Mouse (Mus musculus) midbrain, embryonic 16.5 days (tissue): ENCODE measurements around the gene Pin1rt1. TPM values are rescaled to one million over a fixed set of nuclear protein-coding genes. Genes with fewer than 3 reads are reported as not detected.

Source experiments
- ATAC-seq: fragments of 200-750 bp; cut with Nextera tagmentation; 2 replicates; pipeline ENCODE4 v1.8.0; 2017; ENCODE audit warnings: moderate TSS enrichment
- H3K27ac ChIP-seq: fragments of 300-500 bp; sonication (generic); 2 replicates; pipeline ENCODE4 v1.5.1; 2014; ENCODE audit warnings: mild to moderate bottlenecking, low read length, mixed read lengths
- H3K27me3 ChIP-seq: fragments of 300-500 bp; sonication (generic); 2 replicates; pipeline ENCODE4 v1.6.1; 2014; ENCODE audit warnings: low read depth, low read length, mixed read lengths; ENCODE audit not compliant: control insufficient read depth, insufficient read depth
- H3K36me3 ChIP-seq: fragments of 300-500 bp; sonication (generic); 2 replicates; pipeline ENCODE4 v1.6.1; 2014; ENCODE audit warnings: mild to moderate bottlenecking, low read length, moderate library complexity, mixed read lengths; ENCODE audit not compliant: control insufficient read depth, insufficient read depth
- H3K4me1 ChIP-seq: fragments of 300-500 bp; sonication (generic); 2 replicates; pipeline ENCODE4 v1.6.1; 2014; ENCODE audit warnings: mild to moderate bottlenecking, low read length, mixed read lengths; ENCODE audit not compliant: control insufficient read depth, insufficient read depth
- H3K4me2 ChIP-seq: fragments of 300-500 bp; sonication (generic); 2 replicates; pipeline ENCODE4 v1.6.1; 2014; ENCODE audit warnings: mild to moderate bottlenecking, low read length, mixed read lengths
- H3K4me3 ChIP-seq: fragments of 300-500 bp; sonication (generic); 2 replicates; pipeline ENCODE4 v1.5.1; 2014; ENCODE audit warnings: low read depth, mild to moderate bottlenecking, low read length, moderate library complexity, mixed read lengths
- H3K9ac ChIP-seq: fragments of 300-500 bp; sonication (generic); 2 replicates; pipeline ENCODE4 v1.6.1; 2014; ENCODE audit warnings: low read depth, low read length, mixed read lengths
- H3K9me3 ChIP-seq: fragments of 300-500 bp; sonication (generic); replicated peaks from 2 replicates; pipeline ENCODE4 v1.6.1; 2014; ENCODE audit warnings: mild to moderate bottlenecking, low read length, mixed read lengths; ENCODE audit not compliant: control insufficient read depth, poor library complexity, severe bottlenecking
- WGBS: fragments of 180-500 bp; shearing (Covaris S2); extraction: QIAGEN DNeasy Blood & Tissue Kit; methylation state at CpG from one replicate; pipeline ENCODE4 v1.1.7; 2014; 5-methylcytosine and 5-hydroxymethylcytosine counted together
- polyA plus RNA-seq: library from polyadenylated mRNA; unstranded; fragments of >200 nt; fragmentation: Nextera tagmentation; extraction: Ambion mirVana; gene quantifications from 2 replicates; pipeline ENCODE4 v1.2.1, GENCODE M21; 2015

Gene Pin1rt1
- polyA plus RNA-seq = 0.15 TPM in 1 of 2 replicates, not detected in the other

DNA sequence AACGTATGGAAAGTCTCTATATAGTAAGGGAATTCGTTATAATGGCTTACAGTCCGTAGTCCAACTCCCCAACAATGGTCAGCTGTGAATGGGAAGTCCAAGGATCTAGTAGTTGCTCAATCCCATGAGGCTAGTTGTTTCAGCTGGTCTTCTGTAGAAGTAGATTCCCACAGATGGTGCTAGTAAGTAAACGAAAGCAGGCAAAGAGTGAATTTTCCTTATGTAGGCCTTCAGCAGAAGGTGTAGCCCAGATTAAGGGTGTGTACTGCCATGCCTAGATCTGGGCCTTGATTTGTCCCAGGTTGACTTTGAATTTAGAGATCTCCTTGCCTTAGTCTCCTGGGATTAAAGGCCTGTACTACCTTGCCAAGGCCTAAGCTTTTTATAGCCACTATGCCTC, at the start of gene Pin1rt1:
Gene Pin1rt1 (minus strand): TSS at position 101 of the 400 bp plus-strand sequence.
- Histone ChIP-seq H3K27me3 (no peaks in the 10 kb centered on the region), H3K27ac (no peak within 1 kb of the TSS), H3K9me3 (no peaks in the 10 kb centered on the region), H3K4me2 (no peak within 1 kb of the TSS), H3K9ac (no peak within 1 kb of the TSS), H3K36me3 (no peaks in the 10 kb centered on the region), H3K4me3 (no peak within 1 kb of the TSS), H3K4me1 (no peaks in the 10 kb centered on the region; the same call in 1 of the 2 replicates)
- WGBS = 90% methylated on average over 4 of the region's 4 CpGs
- no peak for ATAC-seq

- 95% methylated on average over 4 of the region's 4 CpGs for WGBS
- Histone ChIP-seq H3K9ac (no peak overlapping the region), H3K36me3 (peaks cover 2% of the 10 kb centered on the region; the same call in 1 of the 2 replicates), H3K27ac (no peak overlapping the region), H3K4me3 (no peak overlapping the region), H3K9me3 (no peaks in the 10 kb centered on the region), H3K4me2 (no peak overlapping the region), H3K4me1 (no peaks in the 10 kb centered on the region), H3K27me3 (no peaks in the 10 kb centered on the region)
- no peak for ATAC-seq
These were observed 47.8 kb upstream of the Pin1rt1 start for GRCm38 (mm10) chr2:104764018-104764417.

DNA sequence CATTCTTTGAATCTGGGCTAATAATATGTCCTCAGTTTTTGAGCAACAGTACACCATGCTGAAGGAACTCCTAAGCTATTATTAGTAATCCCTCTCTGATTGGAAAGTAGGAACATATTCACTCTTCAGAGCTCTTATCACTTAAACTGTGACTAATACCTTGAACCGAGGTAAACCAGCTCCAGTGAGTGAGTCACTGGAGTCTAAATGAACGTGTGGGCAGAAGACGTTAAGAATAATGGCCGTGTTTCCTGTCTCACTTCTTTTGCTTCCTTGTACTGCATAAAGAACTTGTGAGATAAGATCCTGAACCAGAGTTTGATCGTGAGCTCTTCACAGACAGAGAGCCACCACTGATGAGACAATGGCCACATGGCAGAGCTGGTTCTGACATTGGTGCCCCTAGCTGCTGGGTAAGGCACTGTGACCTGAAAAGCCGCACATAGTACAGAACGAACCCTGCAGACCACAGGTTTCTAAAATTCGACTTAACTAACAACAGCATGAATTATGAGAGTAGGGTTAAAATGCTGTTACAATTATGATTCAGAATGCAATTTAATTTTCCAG, 47.0 kb upstream of the Pin1rt1 start:
- 89% methylated on average over 8 of the region's 8 CpGs for WGBS
- H3K9me3 ChIP-seq = no peaks in the 10 kb centered on the region
- no peak for ATAC-seq
- peaks cover 2% of the 10 kb centered on the region; the same call in 1 of the 2 replicates for H3K36me3 ChIP-seq
- no peaks in the 10 kb centered on the region for H3K27me3 ChIP-seq
- H3K9ac ChIP-seq = no peak overlapping the region
- H3K4me1 ChIP-seq = no peaks in the 10 kb centered on the region
- no peak overlapping the region for H3K27ac ChIP-seq
- no peak overlapping the region for H3K4me3 ChIP-seq
- no peak overlapping the region for H3K4me2 ChIP-seq

DNA sequence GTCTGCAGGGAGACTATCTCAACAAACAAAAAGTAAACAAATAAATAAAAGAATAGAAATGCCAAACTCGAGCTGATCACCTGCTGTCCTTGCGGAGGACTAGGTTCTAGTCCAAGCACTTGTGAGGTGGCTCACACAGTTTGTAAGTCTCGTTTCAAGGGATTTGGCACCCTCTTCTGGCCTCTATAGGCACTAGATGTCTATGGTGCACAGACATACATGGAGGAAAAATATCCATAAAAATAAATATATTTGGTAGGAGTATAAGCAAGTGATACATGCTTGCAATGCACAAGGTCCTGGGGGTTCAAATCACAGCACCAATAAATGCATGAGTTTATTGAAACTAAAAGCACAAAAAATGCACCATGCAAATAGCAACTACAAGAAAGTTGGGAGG, 34.4 kb upstream of the Pin1rt1 start:
- no peak for ATAC-seq

DNA sequence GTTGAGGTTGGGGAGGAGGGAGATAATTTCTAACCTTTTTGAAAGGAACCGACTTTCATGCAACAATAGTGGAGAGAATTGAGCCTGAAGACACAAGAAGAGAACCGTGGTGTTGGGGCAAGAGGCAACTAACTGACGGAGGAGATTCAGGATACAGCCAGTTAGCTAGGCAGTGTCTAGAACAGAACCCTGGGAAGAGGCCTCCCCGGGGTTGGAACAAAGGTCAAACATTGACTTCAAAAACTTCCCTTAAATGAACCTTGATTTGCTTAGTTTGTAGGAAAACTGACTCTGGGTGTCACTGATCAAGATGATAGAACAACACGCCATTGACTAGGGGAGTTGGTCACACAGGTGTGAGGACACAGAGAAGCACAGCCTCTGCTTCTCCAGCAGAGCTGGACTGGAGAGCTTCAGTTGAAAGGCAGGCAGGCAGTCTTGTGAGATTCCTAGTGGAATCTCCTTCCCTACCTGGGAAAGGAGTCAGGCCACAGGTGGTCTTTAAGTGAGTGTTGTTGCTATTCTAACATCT, 32.5 kb upstream of the Pin1rt1 start:
- no peaks in the 10 kb centered on the region for H3K27me3 ChIP-seq
- no peaks in the 10 kb centered on the region for H3K9me3 ChIP-seq
- ATAC-seq = no peak
- H3K4me3 ChIP-seq = no peak overlapping the region
- no peaks in the 10 kb centered on the region for H3K4me1 ChIP-seq
- H3K36me3 ChIP-seq = no peaks in the 10 kb centered on the region; the same call in none of the 2 replicates
- 85% methylated on average over 5 of the region's 5 CpGs for WGBS
- H3K27ac ChIP-seq = no peak overlapping the region
- no peak overlapping the region for H3K4me2 ChIP-seq
- no peak overlapping the region for H3K9ac ChIP-seq

More for the DNA sequence above, 34.4 kb upstream of the Pin1rt1 start:
- Histone ChIP-seq H3K9ac (no peak overlapping the region), H3K9me3 (no peaks in the 10 kb centered on the region), H3K4me1 (no peaks in the 10 kb centered on the region), H3K27me3 (no peaks in the 10 kb centered on the region), H3K4me3 (no peak overlapping the region), H3K36me3 (no peaks in the 10 kb centered on the region; the same call in none of the 2 replicates), H3K4me2 (no peak overlapping the region), H3K27ac (no peak overlapping the region)
- 69% methylated on average over 3 of the region's 3 CpGs for WGBS

- H3K9ac ChIP-seq = no peak overlapping the region
- WGBS = 63% methylated on average over 8 of the region's 8 CpGs
These were observed 30.1 kb upstream of the Pin1rt1 start for GRCm38 (mm10) chr2:104746251-104746650.

GRCm38 (mm10) chr2:104743971-104744370, 27.8 kb upstream of the Pin1rt1 start:
- Histone ChIP-seq H3K4me1 (peaks cover 5% of the 10 kb centered on the region), H3K27ac (no peak overlapping the region), H3K36me3 (no peaks in the 10 kb centered on the region), H3K4me2 (no peak overlapping the region), H3K27me3 (peaks cover 12% of the 10 kb centered on the region; the same call in 1 of the 2 replicates), H3K9ac (no peak overlapping the region), H3K9me3 (no peaks in the 10 kb centered on the region), H3K4me3 (no peak overlapping the region)
- no peak for ATAC-seq
- WGBS = 63% methylated on average over 5 of the region's 5 CpGs

More at GRCm38 (mm10) chr2:104746251-104746650, 30.1 kb upstream of the Pin1rt1 start:
- Histone ChIP-seq H3K27me3 (peaks cover 5% of the 10 kb centered on the region; the same call in 1 of the 2 replicates), H3K27ac (no peak overlapping the region), H3K36me3 (no peaks in the 10 kb centered on the region), H3K4me1 (peaks cover 5% of the 10 kb centered on the region), H3K9me3 (no peaks in the 10 kb centered on the region), H3K4me3 (no peak overlapping the region), H3K4me2 (no peak overlapping the region)
- no peak for ATAC-seq

GRCm38 (mm10) chr2:104743160-104743559, 27.0 kb upstream of the Pin1rt1 start:
- no peak overlapping the region for H3K9ac ChIP-seq
- H3K36me3 ChIP-seq = no peaks in the 10 kb centered on the region
- peak overlapping the region; percentile 99 for H3K4me2 ChIP-seq
- H3K27ac ChIP-seq = no peak overlapping the region
- peak overlapping the region; percentile 80; the same call in 1 of the 2 replicates for H3K4me3 ChIP-seq
- H3K4me1 ChIP-seq = peaks cover 5% of the 10 kb centered on the region
- 24% methylated on average over 7 of the region's 7 CpGs for WGBS
- no peaks in the 10 kb centered on the region for H3K9me3 ChIP-seq
- H3K27me3 ChIP-seq = peaks cover 12% of the 10 kb centered on the region; the same call in 1 of the 2 replicates
- ATAC-seq = peak; percentile 25; the same call in 1 of the 2 replicates

GRCm38 (mm10) chr2:104742741-104743064, 26.5 kb upstream of the Pin1rt1 start, which contains the start of gene Depdc7:
Gene Depdc7, minus strand, starts transcription at chr2:104742878.
- H3K9ac ChIP-seq = peak within 1 kb of the TSS; percentile 72
- under 1% methylated on average over 31 of the region's 31 CpGs for WGBS
- peaks cover 5% of the 10 kb centered on the region for H3K4me1 ChIP-seq
- H3K9me3 ChIP-seq = no peaks in the 10 kb centered on the region
- peak within 1 kb of the TSS; percentile 99 for H3K4me2 ChIP-seq
- no peaks in the 10 kb centered on the region for H3K36me3 ChIP-seq
- H3K27ac ChIP-seq = no peak within 1 kb of the TSS
- peaks cover 12% of the 10 kb centered on the region; the same call in 1 of the 2 replicates for H3K27me3 ChIP-seq
- ATAC-seq = peak; percentile 90
- peak within 1 kb of the TSS; percentile 80 for H3K4me3 ChIP-seq
